Mouse (Mus musculus) forebrain, embryonic 11.5 days (tissue): ENCODE results near the gene Arhgef38. TPM values are rescaled to one million over a fixed set of nuclear protein-coding genes. Genes with fewer than 3 reads are reported as not detected.
A peak's percentile ranks its signal among the peaks of the same experiment; 100 is the strongest.

Source experiments
- ATAC-seq: fragments of 200-750 bp; cut with Nextera tagmentation; replicated peaks from 2 replicates; pipeline ENCODE4 v1.8.0; 2017; ENCODE audit warnings: moderate TSS enrichment; ENCODE audit not compliant: low FRiP score
- DNase-seq: peaks from one replicate; pipeline ENCODE4 v3.0.0-alpha.2; 2017; ENCODE audit warnings: low spot score
- H3K27ac ChIP-seq: fragments of 300-500 bp; sonication (generic); 2 replicates; pipeline ENCODE4 v1.5.1; 2014; ENCODE audit warnings: low read depth, low read length
- H3K27me3 ChIP-seq: fragments of 300-500 bp; sonication (generic); 2 replicates; pipeline ENCODE4 v1.6.1; 2014; ENCODE audit warnings: mild to moderate bottlenecking, low read length, mixed read lengths; ENCODE audit not compliant: control insufficient read depth, insufficient read depth
- H3K36me3 ChIP-seq: fragments of 300-500 bp; sonication (generic); 2 replicates; pipeline ENCODE4 v1.6.1; 2014; ENCODE audit warnings: mild to moderate bottlenecking, low read length, moderate library complexity, mixed read lengths; ENCODE audit not compliant: control insufficient read depth, insufficient read depth
- H3K4me1 ChIP-seq: fragments of 300-500 bp; sonication (generic); replicated peaks from 2 replicates; pipeline ENCODE4 v1.6.1; 2014; ENCODE audit warnings: low read length, mixed read lengths; ENCODE audit not compliant: control insufficient read depth, insufficient read depth
- H3K4me2 ChIP-seq: fragments of 300-500 bp; sonication (generic); 2 replicates; pipeline ENCODE4 v1.6.1; 2014; ENCODE audit warnings: low read depth, mild to moderate bottlenecking, low read length, moderate library complexity, mixed read lengths; ENCODE audit not compliant: severe bottlenecking
- H3K4me3 ChIP-seq: fragments of 300-500 bp; sonication (generic); 2 replicates; pipeline ENCODE4 v1.5.1; 2014; ENCODE audit warnings: low read depth, low read length
- H3K9ac ChIP-seq: fragments of 300-500 bp; sonication (generic); 2 replicates; pipeline ENCODE4 v1.6.1; 2014; ENCODE audit warnings: low read length
- H3K9me3 ChIP-seq: fragments of 300-500 bp; sonication (generic); 2 replicates; pipeline ENCODE4 v1.6.1; 2016; ENCODE audit warnings: low read length, mixed read lengths; ENCODE audit not compliant: control insufficient read depth
- WGBS: fragments of 180-500 bp; shearing (Covaris S2); extraction: QIAGEN DNeasy Blood & Tissue Kit; methylation state at CpG from one replicate; pipeline ENCODE4 v1.1.7; 2014; 5-methylcytosine and 5-hydroxymethylcytosine counted together
- polyA plus RNA-seq: library from polyadenylated mRNA; unstranded; fragments of >200 nt; fragmentation: Nextera tagmentation; extraction: Ambion mirVana; gene quantifications from 2 replicates; pipeline ENCODE4 v1.2.1, GENCODE M21; 2014

The Arhgef38 gene
- polyA plus RNA-seq, 1 experiment from 2014 or later, result not detected

- Histone ChIP-seq H3K4me1 (no peaks in the 10 kb centered on the region), H3K4me3 (no peak overlapping the region), H3K4me2 (no peak overlapping the region), H3K9me3 (no peaks in the 10 kb centered on the region), H3K36me3 (no peaks in the 10 kb centered on the region; the same call in 1 of the 2 replicates), H3K27ac (no peak overlapping the region), H3K9ac (no peak overlapping the region), H3K27me3 (no peaks in the 10 kb centered on the region)
- ATAC-seq (no peak), DNase-seq (no peak)
- 82% methylated on average over 1 of the region's 1 CpGs for WGBS
These were observed 140.4 kb downstream of the Arhgef38 start for GRCm38 (mm10) chr3:133094305-133094704.

GRCm38 (mm10) chr3:133092936-133093335 lies 141.8 kb downstream of the Arhgef38 start:
- H3K4me1 ChIP-seq, result no peaks in the 10 kb centered on the region
- no peaks in the 10 kb centered on the region for H3K27me3 ChIP-seq
- no peaks in the 10 kb centered on the region for H3K9me3 ChIP-seq
- H3K4me3 ChIP-seq, result peak overlapping the region; percentile 66; the same call in 1 of the 2 replicates
- ATAC-seq, result no peak
- H3K9ac ChIP-seq, result peak overlapping the region; percentile 99; the same call in 1 of the 2 replicates
- no peak overlapping the region for H3K27ac ChIP-seq
- no peak for DNase-seq
- no peaks in the 10 kb centered on the region; the same call in 1 of the 2 replicates for H3K36me3 ChIP-seq
- H3K4me2 ChIP-seq, result peak overlapping the region; percentile 55; the same call in 1 of the 2 replicates
- WGBS, result 86% methylated on average over 1 of the region's 1 CpGs

GRCm38 (mm10) chr3:133092274-133092853 lies 142.4 kb downstream of the Arhgef38 start:
- DNase-seq (no peak), ATAC-seq (no peak)
- no peaks in the 10 kb centered on the region for H3K9me3 ChIP-seq
- H3K36me3 ChIP-seq, result no peaks in the 10 kb centered on the region
- H3K9ac ChIP-seq, result peak overlapping the region; percentile 99
- H3K27ac ChIP-seq, result peak overlapping the region; percentile 94
- no peaks in the 10 kb centered on the region for H3K4me1 ChIP-seq
- 1% methylated on average over 7 of the region's 7 CpGs for WGBS
- H3K4me3 ChIP-seq, result peak overlapping the region; percentile 66
- no peaks in the 10 kb centered on the region for H3K27me3 ChIP-seq
- peak overlapping the region; percentile 55 for H3K4me2 ChIP-seq

GRCm38 (mm10) chr3:133091664-133092273 lies 143.0 kb downstream of the Arhgef38 start, which contains the start of the genes Ints12 and Gstcd:
Gene Ints12, plus strand, starts transcription at chr3:133091840.
Gene Gstcd, minus strand, starts transcription at chr3:133092033.
- H3K36me3 ChIP-seq, result no peaks in the 10 kb centered on the region
- DNase-seq (peak; percentile 94), ATAC-seq (peak; percentile 97)
- peak within 1 kb of the TSS; percentile 66 for H3K4me3 ChIP-seq
- under 1% methylated on average over 53 of the region's 53 CpGs for WGBS
- H3K9me3 ChIP-seq, result no peaks in the 10 kb centered on the region
- no peaks in the 10 kb centered on the region for H3K27me3 ChIP-seq
- peak within 1 kb of the TSS; percentile 55 for H3K4me2 ChIP-seq
- peak within 1 kb of the TSS; percentile 99 for H3K9ac ChIP-seq
- peak within 1 kb of the TSS; percentile 94 for H3K27ac ChIP-seq
- H3K4me1 ChIP-seq, result no peaks in the 10 kb centered on the region

GRCm38 (mm10) chr3:133091121-133091663 lies 143.6 kb downstream of the Arhgef38 start:
- DNase-seq (no peak), ATAC-seq (peak; percentile 86)
- Histone ChIP-seq H3K4me3 (peak overlapping the region; percentile 66), H3K27ac (peak overlapping the region; percentile 94), H3K9ac (peak overlapping the region; percentile 99), H3K4me1 (no peaks in the 10 kb centered on the region), H3K9me3 (no peaks in the 10 kb centered on the region), H3K4me2 (peak overlapping the region; percentile 55), H3K36me3 (no peaks in the 10 kb centered on the region), H3K27me3 (no peaks in the 10 kb centered on the region)
- WGBS, result under 1% methylated on average over 44 of the region's 44 CpGs

GRCm38 (mm10) chr3:133090247-133091120 lies 144.3 kb downstream of the Arhgef38 start:
- H3K27me3 ChIP-seq, result no peaks in the 10 kb centered on the region
- no peaks in the 10 kb centered on the region for H3K9me3 ChIP-seq
- peak overlapping the region; percentile 66 for H3K4me3 ChIP-seq
- H3K9ac ChIP-seq, result peak overlapping the region; percentile 99
- H3K4me2 ChIP-seq, result peak overlapping the region; percentile 55
- DNase-seq (no peak), ATAC-seq (no peak)
- WGBS, result 9% methylated on average over 11 of the region's 11 CpGs
- H3K36me3 ChIP-seq, result no peaks in the 10 kb centered on the region
- peak overlapping the region; percentile 94 for H3K27ac ChIP-seq
- no peaks in the 10 kb centered on the region for H3K4me1 ChIP-seq

- 77% methylated on average over 3 of the region's 3 CpGs for WGBS
- H3K4me3 ChIP-seq, result no peak overlapping the region
- no peak overlapping the region for H3K27ac ChIP-seq
- no peak overlapping the region for H3K4me2 ChIP-seq
- DNase-seq (no peak), ATAC-seq (peak; percentile 61)
- no peaks in the 10 kb centered on the region for H3K9me3 ChIP-seq
- H3K27me3 ChIP-seq, result no peaks in the 10 kb centered on the region
- H3K9ac ChIP-seq, result no peak overlapping the region
- no peaks in the 10 kb centered on the region; the same call in 1 of the 2 replicates for H3K36me3 ChIP-seq
- no peaks in the 10 kb centered on the region for H3K4me1 ChIP-seq
These were observed 148.9 kb downstream of the Arhgef38 start for GRCm38 (mm10) chr3:133085858-133086257.

GRCm38 (mm10) chr3:133082736-133083135 lies 152.0 kb downstream of the Arhgef38 start:
- Histone ChIP-seq H3K9me3 (no peaks in the 10 kb centered on the region), H3K27ac (no peak overlapping the region), H3K4me2 (no peak overlapping the region), H3K4me3 (no peak overlapping the region), H3K4me1 (no peaks in the 10 kb centered on the region), H3K9ac (no peak overlapping the region), H3K27me3 (no peaks in the 10 kb centered on the region), H3K36me3 (no peaks in the 10 kb centered on the region; the same call in 1 of the 2 replicates)
- no peak for ATAC-seq
- 91% methylated on average over 5 of the region's 5 CpGs for WGBS
- DNase-seq, result no peak
